Mouse (Mus musculus) liver, postnatal 0 days (tissue): ENCODE results near the gene Klhl22. TPM values are rescaled to one million over a fixed set of nuclear protein-coding genes. Genes with fewer than 3 reads are reported as not detected.
A peak's percentile ranks its signal among the peaks of the same experiment; 100 is the strongest.

Source experiments
- ATAC-seq: fragments of 200-750 bp; cut with Nextera tagmentation; 2 replicates; pipeline ENCODE4 v1.8.0; 2017; ENCODE audit warnings: mild to moderate bottlenecking, moderate library complexity
- DNase-seq: peaks from one replicate; pipeline ENCODE4 v3.0.0-alpha.2; 2016
- H3K27ac ChIP-seq: fragments of 300-500 bp; sonication (generic); 2 replicates; pipeline ENCODE4 v1.5.1; 2014; ENCODE audit warnings: antibody characterized with exemption, moderate library complexity, mild to moderate bottlenecking, low read depth
- H3K27me3 ChIP-seq: fragments of 300-500 bp; sonication (generic); 2 replicates; pipeline ENCODE4 v1.6.1; 2014; ENCODE audit warnings: low read length, control low read depth, mixed read lengths; ENCODE audit not compliant: insufficient read depth
- H3K36me3 ChIP-seq: fragments of 300-500 bp; sonication (generic); replicated peaks from 2 replicates; pipeline ENCODE4 v1.6.1; 2014; ENCODE audit warnings: mild to moderate bottlenecking, control low read depth, low read length, moderate library complexity, mixed read lengths; ENCODE audit not compliant: insufficient read depth
- H3K4me1 ChIP-seq: fragments of 300-500 bp; sonication (generic); 2 replicates; pipeline ENCODE4 v1.6.1; 2014; ENCODE audit warnings: antibody characterized with exemption, mild to moderate bottlenecking, control low read depth; ENCODE audit not compliant: insufficient read depth
- H3K4me2 ChIP-seq: fragments of 300-500 bp; sonication (generic); 2 replicates; pipeline ENCODE4 v1.6.1; 2014; ENCODE audit warnings: low read depth, mild to moderate bottlenecking, low read length, moderate library complexity, mixed read lengths
- H3K4me3 ChIP-seq: fragments of 300-500 bp; sonication (generic); 2 replicates; pipeline ENCODE4 v1.5.1; 2014; ENCODE audit warnings: low read depth, low read length
- H3K9ac ChIP-seq: fragments of 300-500 bp; sonication (generic); replicated peaks from 2 replicates; pipeline ENCODE4 v1.6.1; 2014; ENCODE audit warnings: mild to moderate bottlenecking, moderate library complexity
- H3K9me3 ChIP-seq: fragments of 300-500 bp; sonication (generic); 2 replicates; pipeline ENCODE4 v1.6.1; 2016; ENCODE audit warnings: mild to moderate bottlenecking, control low read depth, low read length, mixed read lengths
- CTCF ChIP-seq: sonication (generic); IDR thresholded peaks from 2 replicates; pipeline ENCODE4 v1.5.1; 2016; ENCODE audit warnings: antibody characterized with exemption, low read depth
- EP300 ChIP-seq: IDR thresholded peaks from 2 replicates; pipeline ENCODE4 v1.6.1; 2016; ENCODE audit warnings: antibody characterized with exemption, low read depth, mild to moderate bottlenecking
- WGBS: fragments of 180-500 bp; shearing (Covaris S2); extraction: QIAGEN DNeasy Blood & Tissue Kit; methylation state at CpG from one replicate; pipeline ENCODE4 v1.1.7; 2014; ENCODE audit not compliant: insufficient replicate concordance; 5-methylcytosine and 5-hydroxymethylcytosine counted together
- polyA plus RNA-seq: library from polyadenylated mRNA; unstranded; fragments of >200 nt; fragmentation: Nextera tagmentation; extraction: Ambion mirVana; gene quantifications from 2 replicates; pipeline ENCODE4 v1.2.1, GENCODE M21; 2015

The Klhl22 gene
- polyA plus RNA-seq, 1 experiment from 2014 or later: 8.0 TPM

- TF ChIP-seq EP300: no peak
- no peak for TF ChIP-seq CTCF
- Histone ChIP-seq H3K27ac (no peak overlapping the region), H3K4me1 (peaks cover 10% of the 10 kb centered on the region), H3K4me2 (no peak overlapping the region), H3K9ac (no peak overlapping the region), H3K27me3 (peaks cover 29% of the 10 kb centered on the region; the same call in 1 of the 2 replicates), H3K9me3 (no peaks in the 10 kb centered on the region), H3K36me3 (no peaks in the 10 kb centered on the region), H3K4me3 (no peak overlapping the region)
- DNase-seq: no peak
- ATAC-seq: no peak
- whole genome bisulfite sequencing: 77% methylated on average over 8 of the region's 8 CpGs
Observed at GRCm38 (mm10) chr16:17816528-17816927, 57.1 kb downstream of the Klhl22 start.

- Histone ChIP-seq H3K4me3 (no peak overlapping the region), H3K9ac (no peak overlapping the region), H3K27ac (no peak overlapping the region), H3K9me3 (no peaks in the 10 kb centered on the region), H3K27me3 (peaks cover 24% of the 10 kb centered on the region), H3K4me1 (no peaks in the 10 kb centered on the region), H3K4me2 (no peak overlapping the region), H3K36me3 (no peaks in the 10 kb centered on the region)
- TF ChIP-seq CTCF: no peak
- no peak for TF ChIP-seq EP300
- ATAC-seq (no peak), DNase-seq (no peak)
- WGBS: 65% methylated on average over 2 of the region's 2 CpGs
Observed at GRCm38 (mm10) chr16:17826500-17826899, 67.1 kb downstream of the Klhl22 start.

- DNase-seq (no peak), ATAC-seq (no peak)
- TF ChIP-seq EP300 (no peak), CTCF (no peak)
- WGBS: 42% methylated on average over 2 of the region's 2 CpGs
- H3K9ac ChIP-seq: no peak overlapping the region
- no peaks in the 10 kb centered on the region for H3K36me3 ChIP-seq
- no peak overlapping the region for H3K27ac ChIP-seq
- peaks cover 41% of the 10 kb centered on the region for H3K27me3 ChIP-seq
- no peak overlapping the region for H3K4me2 ChIP-seq
- no peak overlapping the region for H3K4me3 ChIP-seq
- H3K9me3 ChIP-seq: no peaks in the 10 kb centered on the region
- H3K4me1 ChIP-seq: 0 out of 2 replicates have a peak, but pooled peaks cover 2% of the 10 kb centered on the region
Observed at GRCm38 (mm10) chr16:17828229-17828628, 68.8 kb downstream of the Klhl22 start.

- Histone ChIP-seq H3K27me3 (peaks cover 41% of the 10 kb centered on the region), H3K9me3 (no peaks in the 10 kb centered on the region), H3K36me3 (no peaks in the 10 kb centered on the region), H3K9ac (no peak overlapping the region), H3K27ac (no peak overlapping the region), H3K4me3 (no peak overlapping the region), H3K4me2 (no peak overlapping the region), H3K4me1 (peaks cover 6% of the 10 kb centered on the region; the same call in 1 of the 2 replicates)
- 77% methylated on average over 3 of the region's 3 CpGs for WGBS
- TF ChIP-seq CTCF (no peak), EP300 (no peak)
- DNase-seq (no peak), ATAC-seq (no peak)
Observed at GRCm38 (mm10) chr16:17828867-17829266, 69.4 kb downstream of the Klhl22 start.

- Histone ChIP-seq H3K36me3 (no peaks in the 10 kb centered on the region), H3K27me3 (peaks cover 58% of the 10 kb centered on the region), H3K27ac (no peak overlapping the region), H3K4me1 (peaks cover 6% of the 10 kb centered on the region; the same call in 1 of the 2 replicates), H3K4me2 (no peak overlapping the region), H3K9me3 (no peaks in the 10 kb centered on the region), H3K4me3 (no peak overlapping the region), H3K9ac (no peak overlapping the region)
- no peak for TF ChIP-seq EP300
- TF ChIP-seq CTCF: no peak
- 59% methylated on average over 10 of the region's 10 CpGs for WGBS
- DNase-seq (no peak), ATAC-seq (no peak)
Observed at GRCm38 (mm10) chr16:17830385-17831178, 71.2 kb downstream of the Klhl22 start.

- H3K4me2 ChIP-seq: no peak overlapping the region
- peaks cover 6% of the 10 kb centered on the region; the same call in 1 of the 2 replicates for H3K4me1 ChIP-seq
- no peak overlapping the region for H3K4me3 ChIP-seq
- H3K36me3 ChIP-seq: no peaks in the 10 kb centered on the region
- ATAC-seq (no peak), DNase-seq (no peak)
- no peaks in the 10 kb centered on the region for H3K9me3 ChIP-seq
- 17% methylated on average over 11 of the region's 11 CpGs for WGBS
- H3K27ac ChIP-seq: no peak overlapping the region
- H3K9ac ChIP-seq: no peak overlapping the region
- peaks cover 69% of the 10 kb centered on the region for H3K27me3 ChIP-seq
- TF ChIP-seq CTCF: peak; percentile 37
- no peak for TF ChIP-seq EP300
Observed at GRCm38 (mm10) chr16:17831781-17832180, 72.4 kb downstream of the Klhl22 start.
